Mouse (Mus musculus) embryonic facial prominence, embryonic 13.5 days (tissue): ENCODE measurements around the gene Slc25a42. TPM values are rescaled to one million over a fixed set of nuclear protein-coding genes. Genes with fewer than 3 reads are reported as not detected.
A peak's percentile ranks its signal among the peaks of the same experiment; 100 is the strongest.

Experiments
- ATAC-seq: fragments of 200-750 bp; cut with Nextera tagmentation; 2 replicates; pipeline ENCODE4 v1.8.0; 2017; ENCODE audit warnings: low read depth; ENCODE audit not compliant: insufficient number of reproducible peaks, insufficient read depth, low FRiP score, low TSS enrichment
- H3K27ac ChIP-seq: fragments of 300-500 bp; sonication (generic); 2 replicates; pipeline ENCODE4 v1.5.1; 2015; ENCODE audit warnings: moderate library complexity, mild to moderate bottlenecking, inconsistent platforms
- H3K27me3 ChIP-seq: fragments of 300-500 bp; sonication (generic); 2 replicates; pipeline ENCODE4 v1.6.1; 2015; ENCODE audit warnings: mild to moderate bottlenecking, inconsistent platforms
- H3K36me3 ChIP-seq: fragments of 300-500 bp; sonication (generic); 2 replicates; pipeline ENCODE4 v1.6.1; 2015; ENCODE audit warnings: mild to moderate bottlenecking, inconsistent platforms
- H3K4me1 ChIP-seq: fragments of 300-500 bp; sonication (generic); 2 replicates; pipeline ENCODE4 v1.6.1; 2015; ENCODE audit warnings: inconsistent platforms
- H3K4me2 ChIP-seq: fragments of 300-500 bp; sonication (generic); 2 replicates; pipeline ENCODE4 v1.6.1; 2015; ENCODE audit warnings: moderate library complexity, mild to moderate bottlenecking, inconsistent platforms
- H3K4me3 ChIP-seq: fragments of 300-500 bp; sonication (generic); 2 replicates; pipeline ENCODE4 v1.5.1; 2015; ENCODE audit warnings: mild to moderate bottlenecking, inconsistent platforms
- H3K9ac ChIP-seq: fragments of 300-500 bp; sonication (generic); 2 replicates; pipeline ENCODE4 v1.6.1; 2015; ENCODE audit warnings: mild to moderate bottlenecking, inconsistent platforms
- H3K9me3 ChIP-seq: fragments of 300-500 bp; sonication (generic); 2 replicates; pipeline ENCODE4 v1.6.1; 2016; ENCODE audit warnings: inconsistent platforms
- WGBS: fragments of 180-500 bp; shearing (Covaris S2); methylation state at CpG from one replicate; pipeline ENCODE4 v1.1.7; 2015; ENCODE audit warnings: mixed read lengths; 5-methylcytosine and 5-hydroxymethylcytosine counted together
- polyA plus RNA-seq: library from polyadenylated mRNA; unstranded; fragments of >200 nt; fragmentation: Nextera tagmentation; extraction: Ambion mirVana; gene quantifications from 2 replicates; pipeline ENCODE4 v1.2.1, GENCODE M21; 2015

The Slc25a42 gene
- polyA plus RNA-seq, 1 experiment from 2014 or later: 5.5 TPM

GRCm38 (mm10) chr8:70193238-70193637, 18.9 kb downstream of the Slc25a42 start:
- no peak overlapping the region for H3K4me2 ChIP-seq
- H3K4me1 ChIP-seq: no peaks in the 10 kb centered on the region
- no peaks in the 10 kb centered on the region for H3K9me3 ChIP-seq
- 64% methylated on average over 5 of the region's 5 CpGs for WGBS
- no peaks in the 10 kb centered on the region for H3K27me3 ChIP-seq
- H3K4me3 ChIP-seq: no peak overlapping the region
- no peak for ATAC-seq
- no peak overlapping the region for H3K27ac ChIP-seq
- H3K9ac ChIP-seq: no peak overlapping the region
- H3K36me3 ChIP-seq: peaks cover 16% of the 10 kb centered on the region

- peaks cover 33% of the 10 kb centered on the region for H3K36me3 ChIP-seq
- H3K4me3 ChIP-seq: no peak overlapping the region
- WGBS: 73% methylated on average over 7 of the region's 7 CpGs
- H3K9ac ChIP-seq: no peak overlapping the region
- ATAC-seq: no peak
- no peaks in the 10 kb centered on the region for H3K4me1 ChIP-seq
- no peak overlapping the region for H3K27ac ChIP-seq
- no peaks in the 10 kb centered on the region for H3K9me3 ChIP-seq
- no peak overlapping the region for H3K4me2 ChIP-seq
- H3K27me3 ChIP-seq: no peaks in the 10 kb centered on the region
Observed at GRCm38 (mm10) chr8:70188707-70189106, 23.4 kb downstream of the Slc25a42 start.

GRCm38 (mm10) chr8:70183194-70183593, 28.9 kb downstream of the Slc25a42 start:
- 85% methylated on average over 4 of the region's 4 CpGs for WGBS
- no peak overlapping the region for H3K4me2 ChIP-seq
- H3K9ac ChIP-seq: no peak overlapping the region
- no peaks in the 10 kb centered on the region for H3K27me3 ChIP-seq
- H3K9me3 ChIP-seq: no peaks in the 10 kb centered on the region
- H3K4me3 ChIP-seq: no peak overlapping the region
- H3K4me1 ChIP-seq: no peaks in the 10 kb centered on the region
- no peak overlapping the region for H3K27ac ChIP-seq
- no peak for ATAC-seq
- peaks cover 63% of the 10 kb centered on the region for H3K36me3 ChIP-seq

GRCm38 (mm10) chr8:70181903-70182252, 30.2 kb downstream of the Slc25a42 start:
- H3K27ac ChIP-seq: no peak overlapping the region
- 55% methylated on average over 2 of the region's 2 CpGs for WGBS
- no peak for ATAC-seq
- H3K36me3 ChIP-seq: peaks cover 62% of the 10 kb centered on the region
- H3K9ac ChIP-seq: peak overlapping the region; percentile 36; the same call in 1 of the 2 replicates
- no peaks in the 10 kb centered on the region for H3K9me3 ChIP-seq
- H3K4me1 ChIP-seq: no peaks in the 10 kb centered on the region
- H3K4me2 ChIP-seq: no peak overlapping the region
- H3K27me3 ChIP-seq: no peaks in the 10 kb centered on the region
- no peak overlapping the region for H3K4me3 ChIP-seq

GRCm38 (mm10) chr8:70181212-70181902, 30.7 kb downstream of the Slc25a42 start:
- no peaks in the 10 kb centered on the region for H3K4me1 ChIP-seq
- peak; percentile 49; the same call in 1 of the 2 replicates for ATAC-seq
- no peak overlapping the region for H3K4me2 ChIP-seq
- no peaks in the 10 kb centered on the region for H3K9me3 ChIP-seq
- H3K36me3 ChIP-seq: peaks cover 66% of the 10 kb centered on the region
- H3K4me3 ChIP-seq: no peak overlapping the region
- 91% methylated on average over 16 of the region's 16 CpGs for WGBS
- peak overlapping the region; percentile 36; the same call in 1 of the 2 replicates for H3K9ac ChIP-seq
- H3K27ac ChIP-seq: no peak overlapping the region
- no peaks in the 10 kb centered on the region for H3K27me3 ChIP-seq

- Histone ChIP-seq H3K4me3 (no peak overlapping the region), H3K9ac (no peak overlapping the region), H3K27ac (no peak overlapping the region), H3K27me3 (no peaks in the 10 kb centered on the region), H3K4me1 (peaks cover 5% of the 10 kb centered on the region), H3K9me3 (no peaks in the 10 kb centered on the region), H3K4me2 (no peak overlapping the region), H3K36me3 (peaks cover 76% of the 10 kb centered on the region)
- no peak for ATAC-seq
- WGBS: 97% methylated on average over 4 of the region's 4 CpGs
Observed at GRCm38 (mm10) chr8:70179082-70179481, 33.0 kb downstream of the Slc25a42 start.

GRCm38 (mm10) chr8:70178231-70178630, 33.9 kb downstream of the Slc25a42 start:
- H3K9ac ChIP-seq: no peak overlapping the region
- peaks cover 70% of the 10 kb centered on the region for H3K36me3 ChIP-seq
- no peak for ATAC-seq
- no peak overlapping the region for H3K4me2 ChIP-seq
- no peaks in the 10 kb centered on the region for H3K27me3 ChIP-seq
- no peaks in the 10 kb centered on the region for H3K9me3 ChIP-seq
- H3K4me1 ChIP-seq: peaks cover 12% of the 10 kb centered on the region
- H3K4me3 ChIP-seq: no peak overlapping the region
- 85% methylated on average over 2 of the region's 2 CpGs for WGBS
- no peak overlapping the region for H3K27ac ChIP-seq

GRCm38 (mm10) chr8:70174079-70174478, 38.0 kb downstream of the Slc25a42 start:
- Histone ChIP-seq H3K4me1 (peaks cover 25% of the 10 kb centered on the region), H3K36me3 (peaks cover 35% of the 10 kb centered on the region), H3K4me2 (peak overlapping the region; percentile 11; the same call in 1 of the 2 replicates), H3K27ac (no peak overlapping the region), H3K9ac (0 out of 2 replicates have a peak overlapping the region, but pooled peaks have one; percentile 36), H3K27me3 (no peaks in the 10 kb centered on the region), H3K9me3 (no peaks in the 10 kb centered on the region), H3K4me3 (no peak overlapping the region)
- WGBS: 93% methylated on average over 7 of the region's 7 CpGs
- ATAC-seq: no peak

- Histone ChIP-seq H3K27me3 (no peaks in the 10 kb centered on the region), H3K4me1 (peaks cover 25% of the 10 kb centered on the region), H3K4me2 (peak overlapping the region; percentile 61), H3K27ac (no peak overlapping the region), H3K9me3 (no peaks in the 10 kb centered on the region), H3K36me3 (peaks cover 27% of the 10 kb centered on the region), H3K9ac (peak overlapping the region; percentile 23; the same call in 1 of the 2 replicates), H3K4me3 (peak overlapping the region; percentile 59; the same call in 1 of the 2 replicates)
- WGBS: 76% methylated on average over 5 of the region's 5 CpGs
- no peak for ATAC-seq
Observed at GRCm38 (mm10) chr8:70173320-70173719, 38.8 kb downstream of the Slc25a42 start.

- Histone ChIP-seq H3K4me3 (peak within 1 kb of the TSS; percentile 59), H3K27ac (peak within 1 kb of the TSS; percentile 18; the same call in 1 of the 2 replicates), H3K9me3 (no peaks in the 10 kb centered on the region), H3K9ac (peak within 1 kb of the TSS; percentile 77), H3K4me2 (peak within 1 kb of the TSS; percentile 61), H3K27me3 (peaks cover 4% of the 10 kb centered on the region), H3K36me3 (peaks cover 17% of the 10 kb centered on the region), H3K4me1 (peaks cover 25% of the 10 kb centered on the region)
- 2% methylated on average over 27 of the region's 27 CpGs for WGBS
- ATAC-seq: peak; percentile 94
Observed at GRCm38 (mm10) chr8:70172043-70172681, 39.9 kb downstream of the Slc25a42 start, which contains the start of gene Tmem161a. Tmem161a (plus strand) TSS chr8:70172356.

GRCm38 (mm10) chr8:70171240-70171639, 40.9 kb downstream of the Slc25a42 start:
- H3K4me1 ChIP-seq: peaks cover 32% of the 10 kb centered on the region
- H3K9ac ChIP-seq: no peak overlapping the region
- ATAC-seq: no peak
- peak overlapping the region; percentile 61 for H3K4me2 ChIP-seq
- peaks cover 10% of the 10 kb centered on the region for H3K36me3 ChIP-seq
- H3K4me3 ChIP-seq: no peak overlapping the region
- H3K9me3 ChIP-seq: no peaks in the 10 kb centered on the region
- 85% methylated on average over 7 of the region's 7 CpGs for WGBS
- 0 out of 2 replicates have a peak overlapping the region, but pooled peaks have one; percentile 18 for H3K27ac ChIP-seq
- peaks cover 12% of the 10 kb centered on the region for H3K27me3 ChIP-seq

GRCm38 (mm10) chr8:70170748-70171147, 41.4 kb downstream of the Slc25a42 start:
- no peak overlapping the region for H3K9ac ChIP-seq
- no peak overlapping the region for H3K4me3 ChIP-seq
- WGBS: 88% methylated on average over 3 of the region's 3 CpGs
- no peaks in the 10 kb centered on the region for H3K9me3 ChIP-seq
- H3K27ac ChIP-seq: no peak overlapping the region
- H3K4me1 ChIP-seq: peaks cover 32% of the 10 kb centered on the region
- peaks cover 17% of the 10 kb centered on the region for H3K27me3 ChIP-seq
- no peak overlapping the region for H3K4me2 ChIP-seq
- H3K36me3 ChIP-seq: peaks cover 9% of the 10 kb centered on the region
- no peak for ATAC-seq
